Mouse (Mus musculus): ENCODE measurements around the gene Zbtb46.

GRCm38 (mm10) chr2:181365655-181366075 is 93.6 kb downstream of the Zbtb46 start:
- TF ChIP-seq CTCF (IDR thresholded peaks at IDR 0.05; ENCODE audit: extremely low read depth, insufficient read length, insufficient replicate concordance, low read depth, low read length) = no peak
- no peak for TF ChIP-seq POLR2A (IDR thresholded peaks at IDR 0.05; ENCODE audit: low read depth, low read length)
